ENCODE assay signal across 7 mouse cellular contexts in the genomic region with DNA sequence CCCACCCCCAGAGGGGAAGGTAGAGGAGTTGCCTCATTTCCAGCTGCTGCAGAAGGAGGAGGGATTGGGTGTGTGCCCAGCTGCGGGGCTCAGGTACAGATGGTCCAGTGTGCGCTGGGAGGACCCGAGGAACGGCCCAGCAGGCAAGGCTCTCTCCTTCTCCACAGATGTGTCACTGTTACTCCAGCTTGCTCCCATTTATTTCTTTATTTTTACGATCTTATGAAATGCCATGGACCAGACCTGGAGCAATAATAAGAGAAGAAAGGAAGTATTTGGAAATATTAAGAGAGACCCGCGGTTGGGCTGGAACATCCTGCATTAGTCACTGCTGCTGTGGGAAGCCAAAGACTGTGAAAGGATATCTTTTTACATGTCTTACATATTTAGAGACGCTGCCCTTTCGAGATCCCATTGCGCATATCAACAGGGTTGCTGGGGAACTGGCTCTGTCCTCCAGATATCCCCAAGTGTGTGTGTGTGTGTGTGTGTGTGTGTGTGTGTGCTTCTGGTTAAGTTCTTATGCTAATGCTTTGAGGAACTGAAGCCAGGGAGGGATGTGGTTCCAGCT. TPM values are rescaled to one million over a fixed set of nuclear protein-coding genes. Genes with fewer than 3 reads are reported as not detected.
DNase-seq lines count a peak whose midpoint lies in the region; ATAC-seq lines count a peak whose summit lies in the region.

No protein-coding gene starts in this region.

- WGBS in limb, embryonic 12.5 days, result 33% methylated on average over 10 of the region's 10 CpGs
- 41% methylated on average over 10 of the region's 10 CpGs for WGBS in stomach, embryonic 16.5 days

- H3K27me3 ChIP-seq in limb, embryonic 12.5 days, result no peaks in the 10 kb centered on the region
- H3K27me3 ChIP-seq in stomach, embryonic 16.5 days (ENCODE audit: control insufficient read depth, insufficient read depth, low read length), result no peaks in the 10 kb centered on the region

- H3K9ac ChIP-seq in limb, embryonic 12.5 days (replicated peaks), result no peak overlapping the region
- no peak overlapping the region for H3K9ac ChIP-seq in stomach, embryonic 16.5 days (ENCODE audit: low read length)

- no peak overlapping the region for H3K4me3 ChIP-seq in limb, embryonic 12.5 days (replicated peaks)
- H3K4me3 ChIP-seq in stomach, embryonic 16.5 days (replicated peaks; ENCODE audit: low read length), result no peak overlapping the region

- no peaks in the 10 kb centered on the region for H3K36me3 ChIP-seq in limb, embryonic 12.5 days
- no peaks in the 10 kb centered on the region for H3K36me3 ChIP-seq in stomach, embryonic 16.5 days (ENCODE audit: control insufficient read depth, insufficient read depth, low read length)

- H3K4me2 ChIP-seq in limb, embryonic 12.5 days, result peak overlapping the region; percentile 16
- peak overlapping the region; percentile 14; the same call in 1 of the 2 replicates for H3K4me2 ChIP-seq in stomach, embryonic 16.5 days (ENCODE audit: low read depth, low read length)

- peak; percentile 84 for ATAC-seq in limb, embryonic 12.5 days (ENCODE audit: insufficient number of reproducible peaks, insufficient read depth, low FRiP score, low TSS enrichment, low read depth)
- peak; percentile 61 for ATAC-seq in stomach, embryonic 16.5 days (ENCODE audit: insufficient read depth, low FRiP score)

- peak; percentile 56 to 58 for DNase-seq in right cerebral cortex, postnatal 10 days (ENCODE audit: low spot score in 2 of 2)
- DNase-seq in right cerebral cortex, postnatal 25 days, result no peak
- peak; percentile 88 for DNase-seq in fibroblast of lung, adult 2 months (ENCODE audit: low read depth)
- no peak for DNase-seq in layer of hippocampus, adult 9-10 months (ENCODE audit: low spot score)
- no peak for DNase-seq in cerebellum, adult 9-10 months

- H3K4me1 ChIP-seq in limb, embryonic 12.5 days (replicated peaks), result peaks cover 39% of the 10 kb centered on the region
- H3K4me1 ChIP-seq in stomach, embryonic 16.5 days (ENCODE audit: control insufficient read depth, insufficient read depth, low read length), result peaks cover 4% of the 10 kb centered on the region; the same call in 1 of the 2 replicates

- H3K27ac ChIP-seq in limb, embryonic 12.5 days, result peak overlapping the region; percentile 84
- H3K27ac ChIP-seq in stomach, embryonic 16.5 days (ENCODE audit: low read length), result 0 out of 2 replicates have a peak overlapping the region, but pooled peaks have one; percentile 51

- H3K9me3 ChIP-seq in limb, embryonic 12.5 days, result no peaks in the 10 kb centered on the region
- no peaks in the 10 kb centered on the region for H3K9me3 ChIP-seq in stomach, embryonic 16.5 days (replicated peaks; ENCODE audit: control insufficient read depth, low read length)

RNA-seq across cellular contexts. Expression of gene Zfp281, which starts 58.9 kb away (rescaled TPM):
- 31.3 and 33.3 TPM in 2 replicates for polyA plus RNA-seq in limb, embryonic 12.5 days (2016; fragmentation: Nextera tagmentation; extraction: Ambion mirVana)
- 11.9 and 13.6 TPM in 2 replicates for polyA plus RNA-seq in stomach, embryonic 16.5 days (2015; fragmentation: Nextera tagmentation; extraction: Ambion mirVana)

Comparison
In these comparisons a context has a peak if more than half of its experiments do, and no peak if none do; other contexts are left out.
1. DNase-seq: peak in right cerebral cortex, postnatal 10 days (2 of 2) and fibroblast of lung, adult 2 months (single experiment); none in right cerebral cortex, postnatal 25 days (single experiment), layer of hippocampus, adult 9-10 months (single experiment) and cerebellum, adult 9-10 months (single experiment).